Mouse (Mus musculus): ENCODE measurements around the gene Mettl24.
"Not testable (repeated sequence)": the region's sequence is repeated elsewhere in the genome, so short reads cannot be mapped to it uniquely, and the experiment has no call there.

The Mettl24 gene

DNA sequence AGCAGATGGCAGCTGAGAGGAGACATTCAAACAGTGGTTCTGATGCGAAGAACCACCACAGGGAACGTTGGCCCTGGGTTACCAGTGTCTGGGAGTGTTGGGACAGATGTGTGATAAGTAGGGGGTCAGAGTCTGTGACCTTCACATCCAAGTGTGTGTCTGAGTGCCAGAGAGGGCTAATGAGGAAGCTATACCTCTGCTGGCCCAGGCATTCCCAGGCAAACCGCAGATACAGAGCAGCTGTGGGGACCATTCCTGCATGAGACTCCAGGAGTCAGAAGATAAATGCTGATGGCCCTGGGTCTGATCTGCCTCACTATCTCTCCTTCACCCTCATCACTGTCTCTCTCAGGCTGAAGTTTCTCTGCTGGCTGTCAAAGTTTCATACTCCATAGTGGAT lies 57.6 kb downstream of the Mettl24 start:
- DNase-seq: no peak

DNA sequence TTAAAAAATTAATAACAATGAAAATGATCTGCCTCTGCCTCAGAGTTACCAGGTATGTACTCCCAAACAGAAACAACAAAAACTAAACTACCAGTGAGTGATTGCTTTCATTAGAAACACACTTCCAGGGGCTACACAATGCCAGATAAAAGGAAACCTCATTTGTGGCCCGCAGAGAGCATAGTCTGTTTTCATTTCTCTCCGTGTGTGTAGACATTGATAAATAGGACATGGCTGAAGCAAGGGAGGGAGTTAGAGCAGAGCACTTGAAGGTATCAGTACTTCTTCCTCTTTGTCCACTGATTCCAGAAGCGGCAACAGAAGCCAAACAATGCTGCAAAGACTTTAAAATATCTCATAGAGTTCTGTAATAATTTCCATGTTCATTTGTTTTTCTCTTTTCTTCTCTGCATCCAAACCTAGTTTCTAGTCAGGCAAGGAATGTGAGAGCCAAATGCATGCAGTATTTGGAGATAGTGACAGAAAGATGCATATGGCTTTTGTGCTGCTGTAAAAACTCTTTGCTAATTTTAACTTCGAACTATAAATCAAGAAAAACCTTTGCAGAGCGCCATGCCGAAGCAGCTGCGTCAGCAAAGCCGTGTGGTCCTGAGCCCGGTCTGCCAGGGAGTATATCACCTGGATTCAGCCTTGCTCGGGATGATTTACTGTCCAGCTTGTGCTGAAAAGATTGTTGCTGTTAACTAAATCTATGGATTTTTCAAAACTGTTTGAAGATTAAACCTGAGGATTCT lies 67.4 kb downstream of the Mettl24 start:
- DNase-seq: no peak

DNA sequence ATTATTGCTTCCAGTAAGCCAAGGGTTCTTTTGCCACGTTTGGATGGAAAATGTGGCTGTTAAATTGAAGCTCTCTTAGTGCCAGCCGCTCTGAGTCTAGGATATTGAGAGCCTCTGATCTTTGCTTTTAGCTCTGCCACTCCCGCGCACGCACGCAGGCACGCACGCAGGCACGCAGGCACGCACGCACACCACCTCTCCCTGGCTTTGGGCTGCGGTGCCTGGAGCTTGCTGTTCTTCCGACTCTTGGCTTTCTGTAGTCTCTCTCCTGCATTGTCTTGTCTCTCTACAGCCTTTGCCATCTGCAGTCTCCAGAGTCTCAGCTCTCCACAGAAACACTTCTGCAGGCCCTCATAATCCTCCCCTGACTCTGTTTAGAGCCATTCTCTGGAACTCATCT lies 68.1 kb downstream of the Mettl24 start:
- no peak for DNase-seq

DNA sequence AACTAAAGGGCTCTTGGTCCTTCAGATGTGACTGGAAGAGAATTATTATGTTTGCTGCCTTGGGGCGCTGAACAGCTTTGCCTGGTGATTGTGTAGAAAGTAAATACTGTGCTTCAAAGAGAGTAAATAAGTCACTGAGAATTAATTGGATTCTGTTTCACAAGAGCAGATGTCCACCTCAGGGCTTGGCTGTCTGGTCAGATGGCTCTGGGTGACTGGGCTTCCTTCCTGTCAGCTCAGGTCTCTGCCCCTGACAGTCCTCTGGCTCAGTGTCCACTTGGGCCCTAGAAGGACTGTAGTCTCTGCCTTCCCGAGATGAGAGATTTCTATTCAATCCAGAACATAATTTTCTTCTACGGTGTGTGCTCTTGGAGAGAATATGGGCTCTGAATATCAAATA lies 70.0 kb downstream of the Mettl24 start:
- DNase-seq: no peak

DNA sequence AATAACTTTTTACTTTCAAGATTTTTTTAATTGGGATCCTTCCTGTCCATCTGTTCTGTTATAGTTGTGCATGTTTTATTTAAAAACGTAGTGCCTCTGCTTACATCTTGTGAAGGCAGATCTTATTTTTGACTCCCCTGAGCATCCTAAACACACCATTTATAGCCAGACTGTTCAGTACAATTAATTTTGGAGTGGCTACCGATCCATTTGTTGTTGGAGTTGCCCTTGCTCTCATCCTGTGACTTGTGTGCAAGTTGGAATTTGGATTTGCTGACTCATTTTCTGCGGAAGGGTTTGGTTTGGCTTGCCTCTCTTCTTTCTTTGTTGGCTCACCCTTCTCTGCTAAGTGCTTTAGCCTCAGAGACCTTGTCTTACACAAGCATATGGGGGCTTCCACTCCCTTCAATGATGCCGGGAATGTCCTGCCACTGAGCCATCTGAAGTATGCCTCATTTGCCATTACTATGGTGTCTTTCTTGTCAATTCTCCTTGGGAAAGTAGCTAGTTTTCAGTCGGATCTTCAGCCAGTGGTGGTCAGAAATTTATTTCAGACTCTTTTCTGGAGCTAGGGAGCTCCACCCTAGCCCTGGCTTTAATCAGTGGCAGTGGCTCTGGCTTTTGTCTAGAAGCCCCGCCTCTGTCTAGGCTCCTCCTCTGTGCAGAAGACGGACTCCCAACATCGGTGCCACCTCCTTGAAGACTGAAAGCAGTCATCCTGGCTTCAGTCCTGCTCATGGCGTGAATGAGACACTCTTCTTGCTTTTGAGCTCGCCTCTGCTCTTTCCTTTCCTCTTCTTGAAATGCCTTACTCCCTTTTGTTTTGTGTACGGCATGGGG lies 75.3 kb downstream of the Mettl24 start:
- DNase-seq: no peak

DNA sequence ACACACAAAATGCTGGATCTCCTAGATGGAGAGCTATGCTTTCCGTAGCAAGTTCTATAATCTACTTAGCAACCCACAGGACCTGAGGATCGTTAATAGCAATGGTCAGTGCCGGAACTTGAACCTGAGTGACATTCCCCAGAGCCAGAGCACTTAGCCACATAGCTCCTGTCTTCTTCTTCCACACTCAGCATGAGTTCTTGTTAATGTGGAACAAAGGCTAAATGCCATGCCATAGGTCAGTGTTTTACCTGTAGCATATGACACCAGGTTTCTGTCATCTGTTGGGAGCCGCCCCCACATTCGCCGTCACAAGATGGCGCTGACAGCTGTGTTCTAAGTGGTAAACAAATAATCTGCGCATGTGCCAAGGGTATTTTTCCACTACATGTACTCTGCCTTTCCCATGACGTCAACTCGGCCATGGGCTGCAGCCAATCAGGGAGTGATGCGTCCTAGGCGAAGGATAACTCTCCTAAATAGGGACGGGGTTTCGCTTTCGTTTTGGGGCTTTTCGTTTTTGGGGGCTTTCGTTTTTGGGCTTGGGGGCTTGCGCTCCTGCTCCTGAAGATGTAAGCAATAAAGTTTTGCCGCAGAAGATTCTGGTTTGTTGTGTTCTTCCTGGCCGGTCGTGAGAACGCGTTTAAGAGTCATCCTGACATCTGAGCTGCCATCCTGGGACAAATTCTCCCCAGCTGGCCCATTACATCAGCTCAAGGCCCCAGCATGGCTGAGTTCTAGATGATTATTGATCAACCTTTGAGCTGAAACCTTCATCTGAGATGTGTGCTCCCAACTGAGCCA lies 76.5 kb downstream of the Mettl24 start:
- not testable (repeated sequence) for DNase-seq

DNA sequence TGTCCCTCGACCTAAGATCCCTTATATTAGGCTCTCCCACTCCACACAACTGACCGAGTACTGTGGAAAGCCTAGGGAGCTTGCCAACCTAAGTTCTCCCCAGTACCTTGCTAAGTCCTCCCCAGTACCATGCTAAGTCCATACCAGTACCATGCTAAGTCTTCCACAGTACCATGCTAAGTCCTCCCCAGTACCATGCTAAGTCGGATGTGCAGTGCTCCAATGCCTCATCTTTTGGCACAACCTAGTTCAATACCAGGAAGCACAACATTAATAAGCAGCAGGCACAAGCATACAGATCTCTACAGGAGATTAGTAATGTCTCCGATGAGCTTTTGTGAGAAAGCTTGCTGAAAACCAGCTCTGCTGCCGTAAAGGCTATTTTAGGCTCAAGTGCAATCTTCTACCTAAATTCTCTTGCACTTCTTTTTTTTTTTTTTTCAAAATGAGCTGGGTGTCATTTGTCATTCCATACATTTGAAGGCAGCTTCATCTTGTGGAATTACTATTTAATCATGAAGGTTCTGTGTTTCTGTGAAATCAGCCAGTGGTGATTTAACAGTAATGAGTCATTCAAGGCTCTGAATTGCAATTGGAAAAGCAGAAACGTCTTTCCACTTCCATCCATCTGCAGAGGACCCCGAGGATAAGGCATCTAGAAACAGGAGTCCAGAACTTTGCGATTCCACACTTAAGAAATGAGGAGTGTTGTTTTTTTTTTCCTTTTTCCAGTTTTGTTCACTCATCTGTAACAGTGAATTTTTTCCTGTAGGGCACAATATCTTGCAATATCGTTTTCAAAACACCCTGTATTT lies 77.3 kb downstream of the Mettl24 start:
- no peak for DNase-seq

DNA sequence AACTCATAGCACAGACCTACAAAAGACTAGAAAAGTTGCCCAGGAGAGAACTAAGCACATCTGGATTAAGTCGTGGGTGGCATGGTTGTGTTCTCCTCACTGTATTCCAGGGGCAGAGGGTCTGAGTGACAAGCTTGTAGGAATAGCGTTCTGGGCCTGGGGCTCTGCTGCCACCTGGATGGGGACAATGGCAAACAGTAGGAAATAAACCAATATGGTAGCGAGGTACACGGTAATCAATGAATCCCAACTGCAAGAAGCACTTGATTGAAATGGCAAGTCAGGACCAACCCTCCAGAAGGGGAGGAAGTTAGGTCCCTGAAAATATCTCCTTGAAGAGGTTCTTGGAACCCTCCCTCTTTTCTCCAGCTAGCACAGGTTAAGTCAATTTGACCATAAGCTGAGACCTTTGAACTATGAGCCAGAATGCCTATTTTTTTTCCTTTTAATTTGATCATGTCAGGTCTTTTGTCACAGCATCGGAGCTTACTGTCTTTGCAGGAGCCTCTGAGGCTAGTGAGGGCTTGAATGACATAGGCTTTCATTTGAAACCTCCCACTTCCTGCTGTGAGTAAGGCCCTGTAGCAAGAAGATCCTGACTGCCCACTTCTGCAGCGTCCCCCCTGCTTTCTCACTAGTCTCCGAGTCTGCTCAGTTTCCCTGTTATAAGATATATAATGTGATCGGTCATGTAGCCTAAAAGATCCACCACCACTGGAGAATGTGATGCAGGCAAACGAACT lies 78.1 kb downstream of the Mettl24 start:
- DNase-seq: peak; percentile 13

DNA sequence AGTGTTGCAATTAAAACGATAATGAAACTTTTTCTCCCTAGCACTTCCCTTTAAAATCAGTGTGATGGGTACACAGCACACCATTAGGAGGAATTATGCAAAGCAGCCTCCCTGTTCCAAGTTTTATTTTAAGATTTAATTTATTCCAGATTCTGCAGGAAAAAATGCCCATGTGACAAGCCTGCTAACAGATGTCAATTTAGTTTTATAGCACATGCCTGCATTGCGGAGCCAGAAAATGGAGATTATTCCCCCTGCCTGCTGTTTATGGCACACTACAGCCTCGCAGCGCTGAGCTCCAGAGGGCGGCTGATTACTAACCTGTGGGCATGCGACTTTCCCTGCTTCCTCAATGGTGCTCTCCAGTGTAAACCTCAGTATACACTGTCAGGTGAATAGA lies 79.5 kb downstream of the Mettl24 start:
- DNase-seq: no peak

DNA sequence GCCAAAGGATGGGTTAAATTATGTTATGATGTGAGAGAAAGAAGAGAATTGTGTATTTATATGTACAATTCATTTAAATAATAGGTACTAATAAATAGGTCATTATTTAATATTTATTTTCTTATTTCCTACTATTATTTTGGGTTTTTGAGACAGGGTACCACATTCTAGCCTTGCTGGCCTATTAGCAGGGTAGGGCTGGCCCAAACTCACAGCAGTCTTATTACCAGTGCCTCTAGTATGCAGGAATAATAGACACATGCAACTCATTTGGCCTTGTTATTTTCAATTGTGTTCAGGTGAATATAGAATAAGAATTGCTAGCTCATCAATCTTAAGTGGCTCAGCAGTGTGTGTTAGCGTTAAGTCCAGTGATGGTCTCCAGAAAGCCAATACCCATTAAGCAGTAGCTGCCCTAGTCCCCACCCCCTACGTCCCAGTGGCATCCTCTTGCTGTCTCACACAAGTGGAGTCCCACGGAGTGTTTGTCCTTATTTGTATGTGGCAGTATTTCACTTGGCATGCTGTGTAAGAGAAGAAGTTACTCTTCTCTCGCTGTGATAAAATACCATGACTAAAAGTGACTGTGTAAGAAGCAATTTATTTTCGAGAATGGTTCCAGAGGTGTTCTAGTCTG lies 80.1 kb downstream of the Mettl24 start:
- no peak for DNase-seq

DNA sequence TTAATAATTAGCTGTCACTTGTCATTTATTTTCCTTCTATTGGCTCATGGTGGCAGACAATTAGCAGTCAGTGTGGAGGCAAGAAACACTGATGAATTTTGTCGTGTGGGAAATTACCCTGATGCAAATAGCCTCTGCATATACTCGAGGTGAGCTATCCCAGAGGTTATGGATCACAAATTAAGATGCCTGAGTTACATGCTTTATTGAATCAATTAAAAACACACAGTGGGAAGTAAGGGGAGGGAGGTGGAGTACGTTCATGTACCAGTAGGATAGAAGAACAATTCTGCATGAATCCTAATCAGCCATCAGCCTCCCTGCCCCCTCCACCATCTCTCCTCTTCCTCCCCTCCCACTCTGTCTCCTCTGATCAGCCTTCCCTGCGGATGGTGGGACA lies 89.2 kb downstream of the Mettl24 start:
- DNase-seq: no peak

DNA sequence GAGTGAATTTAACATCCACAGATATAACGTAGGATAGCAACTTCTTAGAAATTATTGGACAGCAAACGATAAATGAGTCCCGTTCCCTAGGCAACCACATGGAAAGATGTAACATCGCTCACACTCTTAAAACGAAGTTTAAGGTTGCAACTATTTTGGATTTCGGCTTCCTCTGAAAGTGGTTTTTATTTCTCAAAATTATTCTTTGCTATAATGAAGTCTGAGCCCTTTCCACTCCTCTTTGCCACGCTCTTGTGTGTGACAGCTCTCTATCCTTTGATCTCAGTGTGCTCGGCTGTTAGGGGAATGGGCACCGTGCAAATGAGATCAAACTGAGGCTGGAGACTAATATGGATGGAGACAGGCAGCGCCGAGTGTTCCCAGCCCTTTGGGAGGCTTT lies 92.1 kb downstream of the Mettl24 start:
- no peak for DNase-seq

DNA sequence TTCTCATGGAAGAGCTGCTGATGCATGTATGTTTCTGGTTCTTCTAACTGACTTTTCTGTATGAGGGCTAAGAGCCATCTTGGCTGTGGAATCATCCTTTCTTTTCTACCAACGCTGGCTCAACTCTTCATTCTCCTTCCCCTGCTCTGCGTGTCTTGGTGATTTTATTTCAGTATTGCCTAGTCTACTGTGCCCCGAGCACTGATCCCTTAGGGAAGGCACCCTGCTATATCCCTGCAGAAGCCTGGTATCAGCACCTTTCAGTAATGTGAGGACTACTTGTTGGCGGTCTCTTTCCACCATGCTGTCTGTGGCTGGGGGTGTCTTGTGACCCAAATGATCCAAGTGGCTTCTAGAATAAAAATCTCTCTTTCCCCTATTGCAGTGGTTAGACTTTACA lies 92.6 kb downstream of the Mettl24 start:
- DNase-seq: no peak

DNA sequence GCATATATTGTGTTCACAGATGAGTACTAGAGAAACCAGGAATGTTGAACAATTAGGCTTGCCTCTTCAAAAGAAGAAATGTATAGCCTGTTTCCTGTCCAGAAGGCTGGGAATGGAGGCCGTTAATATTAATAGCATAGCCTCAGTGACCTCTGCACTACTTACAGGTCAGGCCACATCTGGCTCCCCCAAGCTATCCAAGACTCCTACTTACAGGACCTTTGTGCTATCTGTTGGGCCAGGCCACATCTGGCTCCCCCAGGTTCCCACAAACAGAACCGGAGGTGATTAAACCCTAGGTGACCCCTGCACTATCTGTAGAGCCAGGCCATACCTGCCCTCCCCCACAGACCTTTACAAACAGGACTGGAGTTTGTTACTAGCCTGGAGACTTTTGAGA lies 94.1 kb downstream of the Mettl24 start:
- no peak for DNase-seq

DNA sequence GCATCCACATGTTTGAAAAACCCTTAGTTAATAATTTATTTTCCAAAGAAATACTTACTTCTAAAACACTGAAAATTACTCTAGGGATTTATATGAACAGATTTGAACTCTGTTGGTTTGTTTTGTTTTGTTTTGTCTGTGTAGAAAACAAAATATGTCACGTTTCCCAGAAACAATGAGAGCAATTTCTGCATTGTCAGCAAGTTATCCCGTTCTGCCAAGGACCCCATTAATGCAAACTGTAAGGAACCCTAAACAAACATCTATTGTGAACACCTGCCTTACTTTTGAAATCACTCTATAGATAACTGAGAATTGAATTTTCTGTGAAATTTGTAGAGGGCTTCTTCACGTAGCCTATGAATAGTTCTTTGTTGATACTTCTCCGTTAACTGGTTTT lies 95.4 kb downstream of the Mettl24 start:
- DNase-seq: no peak

DNA sequence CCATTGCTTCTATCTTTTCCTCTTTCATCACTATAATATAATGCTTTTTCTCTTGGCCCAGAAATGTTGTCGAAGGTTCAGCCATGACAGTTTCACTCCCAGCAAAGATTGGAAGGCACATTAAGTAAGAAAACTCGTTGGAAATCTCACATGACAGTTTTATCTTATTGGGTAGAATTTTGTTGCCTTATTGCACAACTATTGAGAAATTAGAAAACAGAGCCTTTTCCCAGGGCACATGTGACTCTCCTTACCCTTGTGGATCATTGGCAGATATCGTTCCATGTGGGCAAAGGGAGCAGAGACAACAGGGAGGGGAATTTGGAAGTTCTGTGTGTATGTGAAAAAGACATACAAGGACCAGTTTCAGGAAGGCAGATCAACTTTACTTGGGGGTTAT lies 107.3 kb downstream of the Mettl24 start:
- DNase-seq: no peak

DNA sequence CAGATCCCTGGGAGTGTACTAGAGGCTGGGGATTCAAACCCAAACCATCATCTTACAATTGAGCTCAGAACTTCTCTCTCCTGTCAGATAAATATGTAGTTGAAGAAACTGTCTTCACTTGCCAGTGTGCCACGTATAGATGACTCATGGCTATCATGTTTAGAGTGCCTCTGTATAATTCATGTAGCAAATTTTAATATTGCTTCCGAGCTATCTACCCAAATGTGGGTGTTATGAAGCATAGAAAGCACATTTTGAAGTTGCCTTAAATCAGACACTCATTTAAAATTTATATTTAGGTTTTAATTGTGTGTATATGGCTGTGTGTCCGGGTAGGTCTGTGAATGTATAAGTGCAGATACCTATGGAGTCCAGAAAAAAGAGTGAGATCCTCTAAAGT lies 109.0 kb downstream of the Mettl24 start:
- no peak for DNase-seq

DNA sequence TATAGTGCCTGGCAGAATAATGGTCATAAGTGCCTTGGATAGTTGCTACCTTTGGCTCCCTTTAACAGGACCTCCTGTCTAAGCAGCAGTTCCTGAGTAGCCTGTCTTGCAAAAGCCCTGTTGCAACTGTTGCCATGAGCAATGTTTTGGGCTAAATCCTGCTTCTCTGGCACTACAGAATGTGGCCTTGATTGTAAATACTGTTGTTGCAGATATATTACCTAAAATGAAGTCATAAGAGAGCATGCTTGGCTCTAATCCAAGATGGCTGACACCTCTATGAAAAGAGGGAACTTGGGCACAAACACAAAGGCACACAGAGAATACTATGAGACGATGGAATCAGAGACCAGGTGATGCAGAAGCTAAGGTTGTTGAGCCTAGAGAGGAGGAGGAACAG lies 122.1 kb downstream of the Mettl24 start:
- DNase-seq: no peak

DNA sequence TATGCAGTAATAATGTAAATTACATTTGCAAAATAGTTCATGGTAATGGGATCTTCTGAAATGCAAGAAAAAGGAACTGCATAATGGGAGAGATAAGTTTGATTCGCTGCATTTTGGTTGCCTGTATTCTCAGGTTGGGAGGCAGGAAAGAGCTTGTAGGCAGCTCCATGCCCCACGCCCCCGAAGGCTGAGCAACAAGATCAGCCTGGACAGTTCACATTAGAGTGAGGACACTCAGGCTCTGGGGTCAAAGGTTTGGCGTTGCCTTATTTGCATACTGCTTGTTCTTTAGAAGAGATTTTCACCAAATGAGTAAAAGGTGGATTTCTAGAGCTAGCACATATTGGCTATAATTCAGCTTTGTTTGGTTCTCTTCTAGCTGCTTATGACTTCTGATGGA lies 123.1 kb downstream of the Mettl24 start:
- DNase-seq: no peak

DNA sequence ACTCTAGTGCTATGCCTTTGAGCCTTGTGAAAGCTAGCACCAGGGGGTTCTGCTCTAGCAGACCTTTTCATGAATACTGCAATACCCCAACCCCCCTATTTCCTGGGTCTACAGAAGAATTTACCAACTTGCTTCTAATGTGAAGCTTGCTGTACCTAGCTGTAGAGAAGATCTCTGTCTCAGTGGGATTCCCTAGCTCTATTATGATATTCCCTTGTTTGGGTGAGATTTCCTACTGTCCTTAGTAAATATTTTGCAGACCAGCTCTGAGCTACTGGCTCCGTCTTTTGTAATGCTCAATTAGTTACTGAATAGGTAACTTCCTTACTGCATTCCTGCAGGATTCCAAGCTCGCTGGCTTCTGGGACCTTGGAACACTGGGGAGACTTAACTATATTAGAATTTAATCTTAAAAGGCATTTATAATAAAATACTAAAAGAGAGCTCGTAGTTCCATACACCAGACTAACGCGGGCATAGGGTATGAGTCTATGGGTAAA lies 126.4 kb downstream of the Mettl24 start:
- not testable (repeated sequence) for DNase-seq

DNA sequence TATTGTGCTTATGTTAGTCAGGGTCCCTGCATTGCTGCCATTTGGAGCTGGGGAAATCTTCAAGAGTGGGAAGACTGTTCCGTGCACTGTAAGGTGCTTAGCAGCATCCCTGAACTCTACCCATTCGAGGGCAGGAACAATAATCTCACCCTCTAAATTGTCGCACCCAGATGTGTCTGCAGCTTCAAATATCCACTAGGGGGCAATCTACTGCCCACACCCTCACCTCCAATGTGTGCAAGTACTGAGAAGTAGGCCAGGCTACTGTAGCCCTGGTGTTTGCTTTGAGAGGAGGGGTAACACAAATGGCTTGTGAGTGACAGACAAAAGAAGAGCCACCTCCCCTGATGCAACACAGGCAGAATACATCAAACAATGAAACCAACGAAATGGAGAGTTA lies 130.5 kb downstream of the Mettl24 start:
- DNase-seq: no peak

Measured in thymus, postnatal 14 days (tissue).